Mouse (Mus musculus): ENCODE results near the gene Dnajb1.

GRCm38 (mm10) chr8:83607661-83608397 is at the start of gene Dnajb1, which contains the start of gene Tecr:
- peak; percentile 84 for TF ChIP-seq POLR2A (IDR thresholded peaks at IDR 0.05; ENCODE audit: insufficient read depth, low read depth, low read length)
- TF ChIP-seq CTCF (IDR thresholded peaks at IDR 0.05; ENCODE audit: insufficient read depth, low read depth, low read length): no peak
